Mouse (Mus musculus): Measurements from ENCODE around the gene Prkar1a.

Gene Prkar1a

GRCm38 (mm10) chr11:109708786-109709185, 59.6 kb downstream of the Prkar1a start:
- DNase-seq = no peak

- no peak for DNase-seq
Measured at GRCm38 (mm10) chr11:109709501-109709900, 60.3 kb downstream of the Prkar1a start.

- DNase-seq = no peak
Measured at GRCm38 (mm10) chr11:109714341-109715247, 65.4 kb downstream of the Prkar1a start.

GRCm38 (mm10) chr11:109715311-109715781, 66.1 kb downstream of the Prkar1a start:
- no peak for DNase-seq

GRCm38 (mm10) chr11:109716981-109717380, 67.8 kb downstream of the Prkar1a start:
- no peak for DNase-seq

- DNase-seq = no peak
Measured at GRCm38 (mm10) chr11:109717448-109717847, 68.2 kb downstream of the Prkar1a start.

- DNase-seq = no peak
Measured at GRCm38 (mm10) chr11:109717966-109718895, 69.0 kb downstream of the Prkar1a start.

Data from thymus, adult 18-20 months (tissue).